Mouse (Mus musculus) small intestine, adult 2 months (tissue): ENCODE measurements around the gene Ccdc157. TPM values are rescaled to one million over a fixed set of nuclear protein-coding genes. Genes with fewer than 3 reads are reported as not detected.
"Not testable (repeated sequence)": the region's sequence is repeated elsewhere in the genome, so short reads cannot be mapped to it uniquely, and the experiment has no call there.

Experiments used
- H3K27ac ChIP-seq: fragments of 200-500 bp; 2 replicates; pipeline ENCODE4 v1.5.1; 2012; ENCODE audit warnings: low read depth, low read length, control low read depth, inconsistent platforms; ENCODE audit not compliant: insufficient read depth
- H3K27me3 ChIP-seq: fragments of 200-500 bp; 2 replicates; pipeline ENCODE4 v1.6.1; 2012; ENCODE audit warnings: mild to moderate bottlenecking, moderate library complexity, low read length, inconsistent platforms; ENCODE audit not compliant: control insufficient read depth, insufficient read depth
- H3K36me3 ChIP-seq: fragments of 200-500 bp; 2 replicates; pipeline ENCODE4 v1.6.1; 2012; ENCODE audit warnings: mild to moderate bottlenecking, low read length, control low read depth, inconsistent platforms; ENCODE audit not compliant: control insufficient read depth, insufficient read depth
- H3K4me1 ChIP-seq: fragments of 200-500 bp; 2 replicates; pipeline ENCODE4 v1.6.1; 2012; ENCODE audit warnings: low read length, inconsistent platforms, mixed read lengths; ENCODE audit not compliant: control insufficient read depth, insufficient read depth, insufficient read length
- H3K4me3 ChIP-seq: fragments of 200-500 bp; 2 replicates; pipeline ENCODE4 v1.5.1; 2012; ENCODE audit warnings: low read depth, mild to moderate bottlenecking, control low read depth, inconsistent platforms, low read length, moderate library complexity
- CTCF ChIP-seq: fragments of 200-500 bp; IDR thresholded peaks from 2 replicates; pipeline ENCODE4 v1.5.1; 2012; ENCODE audit warnings: low read depth, mild to moderate bottlenecking, control low read depth, inconsistent platforms, low read length, moderate library complexity, mixed read lengths; ENCODE audit not compliant: insufficient replicate concordance, insufficient read length; ENCODE audit errors: extremely low read depth
- POLR2A ChIP-seq: fragments of 200-500 bp; IDR thresholded peaks from 2 replicates; pipeline ENCODE4 v1.6.1; 2012; ENCODE audit warnings: low read depth, mild to moderate bottlenecking, control low read depth, inconsistent platforms, low read length, moderate library complexity
- WGBS: fragments of 180-500 bp; shearing (Covaris S2); methylation state at CpG from one replicate; pipeline ENCODE4 v1.1.7; 2018; 5-methylcytosine and 5-hydroxymethylcytosine counted together
- polyA plus RNA-seq: library from polyadenylated mRNA; depleted of rRNA; stranded (reverse); fragments of >200 nt; gene quantifications from 2 replicates; pipeline ENCODE4 v1.2.3, GENCODE M21; 2012

The Ccdc157 gene
- polyA plus RNA-seq, 1 experiment, result 2.1 TPM

- Histone ChIP-seq H3K4me1 (peaks cover 19% of the 10 kb centered on the region), H3K4me3 (peak overlapping the region; percentile 78), H3K36me3 (0 out of 2 replicates have a peak, but pooled peaks cover 1% of the 10 kb centered on the region), H3K27ac (peak overlapping the region; percentile 75), H3K27me3 (no peaks in the 10 kb centered on the region)
- peak; percentile 84 for TF ChIP-seq POLR2A
- TF ChIP-seq CTCF, result no peak
- under 1% methylated on average over 41 of the region's 41 CpGs for WGBS
Measured at GRCm38 (mm10) chr11:4118081-4118921, 41.8 kb downstream of the Ccdc157 start.

- H3K4me3 ChIP-seq, result peak overlapping the region; percentile 78
- WGBS, result 12% methylated on average over 3 of the region's 3 CpGs
- 0 out of 2 replicates have a peak, but pooled peaks cover 1% of the 10 kb centered on the region for H3K36me3 ChIP-seq
- TF ChIP-seq POLR2A, result no peak
- TF ChIP-seq CTCF, result peak; percentile 25; the same call in 1 of the 2 replicates
- peaks cover 23% of the 10 kb centered on the region for H3K4me1 ChIP-seq
- H3K27me3 ChIP-seq, result no peaks in the 10 kb centered on the region
- peak overlapping the region; percentile 75 for H3K27ac ChIP-seq
Measured at GRCm38 (mm10) chr11:4117372-4118071, 42.6 kb downstream of the Ccdc157 start.

GRCm38 (mm10) chr11:4116458-4117141 lies 43.5 kb downstream of the Ccdc157 start:
- TF ChIP-seq POLR2A (no peak), CTCF (no peak)
- WGBS, result 27% methylated on average over 11 of the region's 11 CpGs

GRCm38 (mm10) chr11:4115407-4115806 lies 44.7 kb downstream of the Ccdc157 start:
- Histone ChIP-seq H3K36me3 (peaks cover 3% of the 10 kb centered on the region; the same call in 1 of the 2 replicates), H3K4me3 (no peak overlapping the region), H3K27ac (no peak overlapping the region), H3K27me3 (no peaks in the 10 kb centered on the region), H3K4me1 (peaks cover 36% of the 10 kb centered on the region)
- TF ChIP-seq POLR2A (no peak), CTCF (no peak)
- 74% methylated on average over 4 of the region's 4 CpGs for WGBS

More at GRCm38 (mm10) chr11:4116458-4117141, 43.5 kb downstream of the Ccdc157 start:
- Histone ChIP-seq H3K27me3 (no peaks in the 10 kb centered on the region), H3K36me3 (0 out of 2 replicates have a peak, but pooled peaks cover 1% of the 10 kb centered on the region), H3K4me1 (peaks cover 28% of the 10 kb centered on the region), H3K4me3 (peak overlapping the region; percentile 78), H3K27ac (peak overlapping the region; percentile 22; the same call in 1 of the 2 replicates)

GRCm38 (mm10) chr11:4114541-4114940 lies 45.6 kb downstream of the Ccdc157 start:
- H3K27me3 ChIP-seq, H3K36me3 ChIP-seq, H3K27ac ChIP-seq, H3K4me3 ChIP-seq: not testable (repeated sequence)
- 91% methylated on average over 6 of the region's 6 CpGs for WGBS
- H3K4me1 ChIP-seq, result peaks cover 36% of the 10 kb centered on the region

- H3K36me3 ChIP-seq, result peaks cover 14% of the 10 kb centered on the region
- no peaks in the 10 kb centered on the region for H3K27me3 ChIP-seq
- no peak overlapping the region for H3K4me3 ChIP-seq
- peaks cover 35% of the 10 kb centered on the region for H3K4me1 ChIP-seq
- H3K27ac ChIP-seq, result no peak overlapping the region
- WGBS, result 86% methylated on average over 6 of the region's 6 CpGs
- TF ChIP-seq CTCF, result no peak
- no peak for TF ChIP-seq POLR2A
Measured at GRCm38 (mm10) chr11:4113970-4114369, 46.1 kb downstream of the Ccdc157 start.

- WGBS, result 76% methylated on average over 4 of the region's 4 CpGs
- H3K27me3 ChIP-seq, result no peaks in the 10 kb centered on the region
- TF ChIP-seq CTCF (no peak), POLR2A (no peak)
- H3K36me3 ChIP-seq, result peaks cover 17% of the 10 kb centered on the region
- H3K4me1 ChIP-seq, result peaks cover 33% of the 10 kb centered on the region
- peak overlapping the region; percentile 29; the same call in 1 of the 2 replicates for H3K27ac ChIP-seq
- no peak overlapping the region for H3K4me3 ChIP-seq
Measured at GRCm38 (mm10) chr11:4113496-4113895, 46.6 kb downstream of the Ccdc157 start.
